Mouse (Mus musculus): ENCODE measurements around the gene Bcan.

DNA sequence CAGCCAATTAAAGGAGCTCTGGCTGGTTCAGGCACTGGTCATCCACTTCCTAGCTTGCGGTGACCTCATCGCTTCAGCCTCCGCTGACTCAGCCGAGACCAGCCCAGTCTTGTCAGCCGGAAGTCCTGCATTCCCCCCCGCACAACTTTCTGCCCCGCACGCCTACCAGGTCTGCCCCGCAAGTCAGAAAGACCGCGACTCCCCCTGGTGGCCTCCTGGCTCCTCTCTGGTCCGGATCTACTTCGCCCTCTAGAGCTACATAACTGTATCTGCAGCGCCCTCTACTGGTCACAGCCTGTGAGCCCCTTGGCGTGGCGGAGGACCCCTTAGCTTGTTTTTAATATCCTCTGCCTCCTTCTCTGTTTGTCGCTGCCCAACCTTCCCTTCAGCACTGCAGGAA is 13.2 kb downstream of the Bcan start:
- TF ChIP-seq CTCF (IDR thresholded peaks at IDR 0.05), result peak; percentile 98
- peak; percentile 92 for TF ChIP-seq EP300 (IDR thresholded peaks at IDR 0.05; ENCODE audit: insufficient read depth, low read depth, low read length)

Measured in heart, adult 2 months (tissue).